Mouse (Mus musculus): ENCODE data around the gene Rnf2. TPM values are rescaled to one million over a fixed set of nuclear protein-coding genes. Genes with fewer than 3 reads are reported as not detected.

Rnf2 gene
- total RNA-seq (2021) (10 to 100 TPM; 38.6 to 82.3 TPM), polyA plus RNA-seq (2012; rRNA removed) (3.4 and 3.9 TPM in 2 replicates)
- long read RNA-seq, transcript Rnf2-201 (7 exons, 3,160 nt), result major isoform, 16 of 21 reads
- long read RNA-seq, partial matches to known transcripts, result 2 of 21 reads
- long read RNA-seq, other reads (novel, unspliced or antisense), result 3 of 21 reads

GRCm38 (mm10) chr1:151500531-151501361, at the start of gene Rnf2:
Gene Rnf2, minus strand, starts transcription at chr1:151500955.
- DNase-seq, result peak; percentile 97

DNA sequence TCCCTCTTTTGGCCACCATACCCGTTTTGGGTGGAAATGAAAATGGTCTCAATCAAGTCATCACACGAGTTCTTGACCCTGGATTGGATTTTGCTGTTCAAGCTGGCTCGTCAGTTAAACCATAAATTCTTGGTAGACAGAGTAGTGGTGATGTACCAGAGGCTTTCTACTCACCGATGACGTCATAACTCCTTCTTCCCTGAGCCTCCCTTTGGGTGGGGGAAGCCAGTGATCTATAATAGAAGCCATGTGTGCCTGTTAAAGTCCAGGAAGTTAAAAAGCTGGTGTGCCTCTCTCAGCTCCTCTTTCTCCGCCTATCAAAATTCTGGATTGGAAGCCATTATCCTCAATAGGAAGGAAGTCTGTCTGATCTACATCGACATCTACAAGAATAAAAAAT, 49.0 kb upstream of the Rnf2 start:
- no peak for DNase-seq

- DNase-seq, result no peak
These were observed 48.3 kb upstream of the Rnf2 start for GRCm38 (mm10) chr1:151548896-151549610.

- DNase-seq, result no peak
These were observed 44.8 kb upstream of the Rnf2 start for GRCm38 (mm10) chr1:151545571-151545970.

- no peak for DNase-seq
These were observed 43.8 kb upstream of the Rnf2 start for GRCm38 (mm10) chr1:151544581-151544980.

DNA sequence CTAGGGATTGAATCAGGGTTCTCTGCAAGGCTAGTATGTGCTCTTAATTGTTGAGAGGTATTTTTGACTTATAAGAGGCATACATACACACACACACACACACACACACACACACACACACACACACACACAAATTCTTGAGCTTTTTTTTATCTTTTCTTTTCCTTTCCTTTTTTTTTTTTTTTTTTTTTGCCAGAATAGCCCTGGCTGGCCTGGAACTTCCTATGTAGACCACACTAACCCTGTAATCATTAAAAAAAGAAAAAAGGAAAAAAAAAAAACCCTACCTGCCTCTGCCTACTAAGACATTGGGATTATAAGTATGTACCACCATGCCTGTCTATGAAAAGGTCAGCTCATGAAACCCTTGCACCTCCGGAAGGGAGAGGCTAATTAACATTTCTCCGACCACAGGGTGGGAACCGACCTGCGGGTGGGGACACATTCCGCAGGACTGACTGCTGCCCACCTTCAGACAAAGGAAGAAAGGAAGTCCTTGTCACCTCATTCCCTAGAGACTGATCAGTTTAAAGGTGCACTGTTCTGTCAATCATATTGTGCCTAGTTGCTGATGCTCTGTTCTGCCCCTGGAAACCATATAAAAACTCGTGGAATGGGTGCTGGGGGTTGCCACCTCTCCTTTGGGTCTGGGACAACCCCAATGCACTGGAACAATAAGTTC, 43.2 kb upstream of the Rnf2 start:
- DNase-seq, result no peak

DNA sequence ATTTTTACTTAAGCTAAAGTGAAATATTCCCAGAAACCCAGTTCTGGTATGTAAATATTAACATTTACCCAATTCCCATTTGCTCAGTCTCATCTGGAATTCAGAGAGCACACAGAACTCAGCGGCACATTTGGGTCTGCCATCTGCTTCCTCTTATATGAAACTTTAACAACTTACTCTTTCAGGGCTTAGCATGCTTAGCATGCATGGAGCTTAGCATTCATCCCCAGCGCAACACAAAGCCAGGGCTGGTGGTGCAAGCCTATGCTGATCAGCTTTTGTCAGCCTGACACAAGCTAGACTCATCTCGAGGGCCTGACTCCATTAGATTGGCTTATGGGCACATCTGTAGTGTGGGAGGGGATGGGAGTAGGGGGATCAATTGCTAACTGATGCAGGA, 25.9 kb upstream of the Rnf2 start:
- DNase-seq, result no peak

DNA sequence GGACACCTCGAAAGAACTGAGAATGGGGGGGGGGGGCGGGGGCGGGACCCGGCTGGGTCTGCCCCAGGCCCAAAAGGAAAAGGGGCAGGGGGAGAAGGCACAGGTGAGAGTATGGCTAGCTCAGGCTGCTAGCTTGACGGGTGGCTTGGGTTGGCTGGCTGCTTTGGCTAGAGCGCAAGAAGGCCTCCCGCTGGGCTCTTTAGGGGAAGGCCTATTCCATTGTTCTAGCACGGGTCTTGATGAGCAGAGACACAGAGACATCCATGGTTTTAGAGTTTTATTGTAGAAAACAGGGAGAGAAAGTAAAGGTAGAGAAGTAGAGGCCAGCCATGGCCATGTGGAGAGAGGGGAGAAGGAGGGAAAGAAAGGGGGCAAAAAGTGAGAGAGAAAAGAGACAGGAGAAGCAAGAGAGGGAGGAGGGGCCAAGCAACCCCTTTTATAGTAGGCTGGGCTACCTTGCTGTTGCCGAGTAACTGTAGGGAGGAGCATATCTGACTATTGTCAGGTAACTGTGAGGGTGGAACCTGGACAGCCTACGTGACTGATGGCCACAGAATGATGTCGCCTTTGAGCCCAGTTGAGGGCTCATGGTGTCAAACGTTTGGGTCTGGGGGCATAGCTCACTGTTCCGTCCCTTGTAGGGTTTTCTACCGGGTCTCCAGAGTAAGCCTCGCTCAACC, 17.0 kb upstream of the Rnf2 start:
- no peak for DNase-seq

DNA sequence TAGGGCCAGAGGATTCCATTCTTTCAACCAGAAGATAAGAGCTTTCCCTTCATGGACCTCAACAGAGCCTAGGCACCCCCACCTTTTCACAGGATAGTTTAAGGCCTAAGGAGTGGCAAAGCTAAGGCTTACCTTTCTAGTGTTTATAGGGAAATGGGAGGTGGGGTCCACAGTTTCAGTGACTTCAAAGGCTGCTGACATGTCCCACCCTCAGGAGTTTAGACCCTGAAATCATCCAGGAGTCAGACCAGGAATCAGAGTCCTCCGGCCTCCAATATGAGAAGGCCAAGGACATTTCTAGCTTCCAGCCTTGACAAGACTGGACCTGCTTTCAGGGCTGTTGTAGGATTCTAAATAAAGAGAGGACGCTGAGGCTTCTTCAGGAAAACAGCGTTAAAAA, 16.1 kb upstream of the Rnf2 start:
- DNase-seq, result peak; percentile 50

GRCm38 (mm10) chr1:151515733-151516132, 15.0 kb upstream of the Rnf2 start:
- peak; percentile 61 for DNase-seq

GRCm38 (mm10) chr1:151514119-151514518, 13.4 kb upstream of the Rnf2 start:
- no peak for DNase-seq

DNA sequence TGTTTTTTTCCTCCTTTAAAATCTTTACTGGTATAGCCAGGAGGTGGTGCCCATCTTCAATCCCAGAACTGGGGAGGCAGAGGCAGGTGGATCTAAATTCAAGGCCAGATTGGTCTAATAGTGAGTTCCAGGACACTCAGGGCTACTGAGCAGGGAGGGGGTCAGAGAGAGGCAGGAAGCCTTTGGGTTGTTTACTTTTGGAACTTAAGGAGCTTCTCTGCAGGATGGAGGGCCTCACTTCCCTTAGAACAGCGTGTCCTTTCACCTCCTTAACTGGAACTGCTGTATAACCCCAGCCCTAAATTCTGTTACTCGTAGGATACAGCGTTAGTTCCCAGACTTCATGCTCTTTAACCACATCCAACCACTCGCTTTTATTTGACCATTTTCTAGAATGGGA, 10.1 kb upstream of the Rnf2 start:
- no peak for DNase-seq

- peak; percentile 80 for DNase-seq
These were observed 797 bp downstream of the Rnf2 start for GRCm38 (mm10) chr1:151499815-151500501.

GRCm38 (mm10) chr1:151498381-151498780, 2.4 kb downstream of the Rnf2 start:
- DNase-seq, result no peak

GRCm38 (mm10) chr1:151497942-151498341, 2.8 kb downstream of the Rnf2 start:
- no peak for DNase-seq

DNA sequence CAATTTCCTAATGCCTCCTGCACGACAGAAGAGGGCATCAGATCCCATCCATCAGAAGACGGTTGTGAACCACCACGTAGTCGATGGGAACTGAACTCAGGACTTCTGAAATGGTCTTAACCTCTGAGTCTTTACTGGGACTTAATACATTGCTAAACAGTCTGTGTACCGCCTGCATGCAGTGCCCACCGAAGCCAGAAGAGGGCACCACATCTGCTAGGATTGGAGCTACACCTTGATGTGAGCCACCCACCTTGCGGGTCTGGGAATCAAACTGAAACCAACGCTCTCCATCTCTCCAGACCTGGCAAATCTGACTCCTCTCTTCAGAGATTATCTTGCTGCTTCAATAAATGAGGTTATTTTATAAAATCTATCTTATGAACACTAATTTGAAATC, 3.7 kb downstream of the Rnf2 start:
- peak; percentile 44 for DNase-seq

- DNase-seq, result no peak
These were observed 5.0 kb downstream of the Rnf2 start for GRCm38 (mm10) chr1:151495635-151496285.

- no peak for DNase-seq
These were observed 6.0 kb downstream of the Rnf2 start for GRCm38 (mm10) chr1:151494711-151495110.

GRCm38 (mm10) chr1:151493826-151494225, 6.9 kb downstream of the Rnf2 start:
- DNase-seq, result no peak

DNA sequence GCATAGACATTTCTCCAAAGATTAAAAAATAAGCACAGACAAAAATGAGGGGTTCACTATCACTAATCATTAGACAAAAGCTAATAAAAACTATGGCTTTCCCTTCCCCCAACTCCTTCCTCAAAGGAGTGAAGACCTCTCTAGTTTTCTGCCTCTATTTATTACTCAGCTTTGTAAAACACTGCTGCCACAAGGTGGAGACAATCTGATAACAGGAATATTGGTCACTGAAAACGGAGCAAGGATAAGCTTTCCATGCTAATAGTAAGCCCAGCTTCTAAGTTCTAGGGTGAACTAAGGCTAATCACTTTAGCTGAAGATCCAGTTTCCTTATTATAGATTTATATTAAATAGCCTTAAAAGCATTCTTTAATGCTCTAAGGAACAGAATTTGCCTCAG, 8.3 kb downstream of the Rnf2 start:
- DNase-seq, result no peak

DNA sequence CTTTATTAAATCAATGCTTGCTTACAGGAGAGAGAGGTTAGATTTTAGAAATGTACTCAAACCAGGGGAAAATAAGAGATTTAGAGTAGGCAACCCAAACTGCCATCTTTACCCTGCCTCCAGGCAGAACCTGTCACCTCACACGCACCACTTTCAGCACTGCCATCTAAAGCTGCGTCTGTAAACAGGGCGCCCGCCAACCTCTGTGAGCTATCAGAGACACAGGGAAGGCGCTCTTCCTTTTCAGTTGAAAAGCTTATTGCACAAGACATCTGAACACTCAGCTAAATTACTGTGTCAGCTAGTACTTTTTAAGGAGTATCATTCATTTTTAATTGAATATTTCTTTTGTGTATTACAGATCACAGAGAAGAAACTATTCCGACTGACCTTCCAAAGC, 10.9 kb downstream of the Rnf2 start:
- no peak for DNase-seq
